Mouse (Mus musculus): Measurements from ENCODE around the gene Rtf2. TPM values are rescaled to one million over a fixed set of nuclear protein-coding genes. Genes with fewer than 3 reads are reported as not detected.

Gene Rtf2
- 73.1 and 78.7 TPM in 2 replicates for polyA plus RNA-seq (2014; fragmentation: Nextera tagmentation; extraction: Ambion mirVana)

GRCm38 (mm10) chr2:172439843-172440639 is at the start of gene Rtf2:
Gene Rtf2 (plus strand): TSS chr2:172440556.
- peak within 1 kb of the TSS; percentile 74 for H3K4me2 ChIP-seq
- ATAC-seq (replicated peaks; ENCODE audit: low FRiP score) (peak; percentile 94), DNase-seq (ENCODE audit: low spot score) (peak; percentile 99)
- 2% methylated on average over 35 of the region's 35 CpGs for WGBS
- H3K9ac ChIP-seq (ENCODE audit: low read depth, low read length): peak within 1 kb of the TSS; percentile 67
- no peaks in the 10 kb centered on the region for H3K9me3 ChIP-seq (ENCODE audit: control insufficient read depth, low read length)
- peaks cover 14% of the 10 kb centered on the region for H3K4me1 ChIP-seq (replicated peaks; ENCODE audit: control insufficient read depth, insufficient read depth, low read length)
- peak within 1 kb of the TSS; percentile 17; the same call in 1 of the 2 replicates for H3K27ac ChIP-seq (ENCODE audit: low read depth, low read length)
- no peaks in the 10 kb centered on the region for H3K27me3 ChIP-seq (replicated peaks; ENCODE audit: control insufficient read depth, insufficient read depth, low read length)
- peaks cover 4% of the 10 kb centered on the region; the same call in 1 of the 2 replicates for H3K36me3 ChIP-seq (ENCODE audit: control insufficient read depth, insufficient read depth, low read length)
- H3K4me3 ChIP-seq (ENCODE audit: low read depth, low read length): peak within 1 kb of the TSS; percentile 82

GRCm38 (mm10) chr2:172392041-172392521 is 48.3 kb upstream of the Rtf2 start:
- Histone ChIP-seq H3K9me3 (ENCODE audit: control insufficient read depth, low read length) (no peaks in the 10 kb centered on the region), H3K27ac (ENCODE audit: low read depth, low read length) (no peak overlapping the region), H3K4me1 (replicated peaks; ENCODE audit: control insufficient read depth, insufficient read depth, low read length) (peaks cover 2% of the 10 kb centered on the region; the same call in 1 of the 2 replicates), H3K4me2 (no peak overlapping the region), H3K36me3 (ENCODE audit: control insufficient read depth, insufficient read depth, low read length) (no peaks in the 10 kb centered on the region), H3K4me3 (ENCODE audit: low read depth, low read length) (no peak overlapping the region), H3K27me3 (replicated peaks; ENCODE audit: control insufficient read depth, insufficient read depth, low read length) (no peaks in the 10 kb centered on the region), H3K9ac (ENCODE audit: low read depth, low read length) (no peak overlapping the region)
- 64% methylated on average over 10 of the region's 10 CpGs for WGBS
- DNase-seq (ENCODE audit: low spot score) (no peak), ATAC-seq (replicated peaks; ENCODE audit: low FRiP score) (no peak)

GRCm38 (mm10) chr2:172393391-172394051 is 46.8 kb upstream of the Rtf2 start, which contains the start of gene Cass4:
Gene Cass4 (plus strand): TSS chr2:172393794.
- ATAC-seq (replicated peaks; ENCODE audit: low FRiP score) (peak; percentile 60), DNase-seq (ENCODE audit: low spot score) (no peak)
- Histone ChIP-seq H3K27ac (ENCODE audit: low read depth, low read length) (no peak within 1 kb of the TSS), H3K9me3 (ENCODE audit: control insufficient read depth, low read length) (no peaks in the 10 kb centered on the region), H3K27me3 (replicated peaks; ENCODE audit: control insufficient read depth, insufficient read depth, low read length) (no peaks in the 10 kb centered on the region), H3K9ac (ENCODE audit: low read depth, low read length) (no peak within 1 kb of the TSS; the same call in 1 of the 2 replicates), H3K36me3 (ENCODE audit: control insufficient read depth, insufficient read depth, low read length) (no peaks in the 10 kb centered on the region), H3K4me3 (ENCODE audit: low read depth, low read length) (peak within 1 kb of the TSS; percentile 44), H3K4me2 (peak within 1 kb of the TSS; percentile 57), H3K4me1 (replicated peaks; ENCODE audit: control insufficient read depth, insufficient read depth, low read length) (peaks cover 2% of the 10 kb centered on the region; the same call in 1 of the 2 replicates)
- WGBS: 16% methylated on average over 13 of the region's 13 CpGs

GRCm38 (mm10) chr2:172394052-172394392 is 46.3 kb upstream of the Rtf2 start:
- DNase-seq (ENCODE audit: low spot score) (no peak), ATAC-seq (replicated peaks; ENCODE audit: low FRiP score) (no peak)
- peak overlapping the region; percentile 57 for H3K4me2 ChIP-seq
- H3K9ac ChIP-seq (ENCODE audit: low read depth, low read length): no peak overlapping the region
- H3K27ac ChIP-seq (ENCODE audit: low read depth, low read length): no peak overlapping the region
- H3K27me3 ChIP-seq (replicated peaks; ENCODE audit: control insufficient read depth, insufficient read depth, low read length): no peaks in the 10 kb centered on the region
- H3K9me3 ChIP-seq (ENCODE audit: control insufficient read depth, low read length): no peaks in the 10 kb centered on the region
- H3K36me3 ChIP-seq (ENCODE audit: control insufficient read depth, insufficient read depth, low read length): no peaks in the 10 kb centered on the region
- 50% methylated on average over 2 of the region's 2 CpGs for WGBS
- peaks cover 2% of the 10 kb centered on the region; the same call in 1 of the 2 replicates for H3K4me1 ChIP-seq (replicated peaks; ENCODE audit: control insufficient read depth, insufficient read depth, low read length)
- H3K4me3 ChIP-seq (ENCODE audit: low read depth, low read length): peak overlapping the region; percentile 44

- no peak overlapping the region for H3K27ac ChIP-seq (ENCODE audit: low read depth, low read length)
- H3K36me3 ChIP-seq (ENCODE audit: control insufficient read depth, insufficient read depth, low read length): no peaks in the 10 kb centered on the region
- no peak overlapping the region for H3K4me2 ChIP-seq
- peaks cover 2% of the 10 kb centered on the region; the same call in 1 of the 2 replicates for H3K4me1 ChIP-seq (replicated peaks; ENCODE audit: control insufficient read depth, insufficient read depth, low read length)
- H3K9me3 ChIP-seq (ENCODE audit: control insufficient read depth, low read length): no peaks in the 10 kb centered on the region
- DNase-seq (ENCODE audit: low spot score) (no peak), ATAC-seq (replicated peaks; ENCODE audit: low FRiP score) (no peak)
- H3K27me3 ChIP-seq (replicated peaks; ENCODE audit: control insufficient read depth, insufficient read depth, low read length): no peaks in the 10 kb centered on the region
- no peak overlapping the region for H3K4me3 ChIP-seq (ENCODE audit: low read depth, low read length)
- no peak overlapping the region for H3K9ac ChIP-seq (ENCODE audit: low read depth, low read length)
- 69% methylated on average over 4 of the region's 4 CpGs for WGBS
Measured at GRCm38 (mm10) chr2:172394671-172395070, 45.7 kb upstream of the Rtf2 start.

- Histone ChIP-seq H3K27me3 (replicated peaks; ENCODE audit: control insufficient read depth, insufficient read depth, low read length) (no peaks in the 10 kb centered on the region), H3K4me1 (replicated peaks; ENCODE audit: control insufficient read depth, insufficient read depth, low read length) (peaks cover 2% of the 10 kb centered on the region; the same call in 1 of the 2 replicates), H3K27ac (ENCODE audit: low read depth, low read length) (no peak overlapping the region), H3K36me3 (ENCODE audit: control insufficient read depth, insufficient read depth, low read length) (no peaks in the 10 kb centered on the region), H3K4me3 (ENCODE audit: low read depth, low read length) (no peak overlapping the region), H3K4me2 (no peak overlapping the region), H3K9me3 (ENCODE audit: control insufficient read depth, low read length) (no peaks in the 10 kb centered on the region), H3K9ac (ENCODE audit: low read depth, low read length) (no peak overlapping the region)
- no peak for ATAC-seq (replicated peaks; ENCODE audit: low FRiP score)
- no peak for DNase-seq (ENCODE audit: low spot score)
- WGBS: 54% methylated on average over 9 of the region's 9 CpGs
Measured at GRCm38 (mm10) chr2:172395961-172396360, 44.4 kb upstream of the Rtf2 start.

GRCm38 (mm10) chr2:172399901-172400300 is 40.5 kb upstream of the Rtf2 start:
- Histone ChIP-seq H3K4me2 (no peak overlapping the region), H3K4me3 (ENCODE audit: low read depth, low read length) (no peak overlapping the region), H3K27ac (ENCODE audit: low read depth, low read length) (no peak overlapping the region), H3K36me3 (ENCODE audit: control insufficient read depth, insufficient read depth, low read length) (no peaks in the 10 kb centered on the region), H3K4me1 (replicated peaks; ENCODE audit: control insufficient read depth, insufficient read depth, low read length) (no peaks in the 10 kb centered on the region), H3K9ac (ENCODE audit: low read depth, low read length) (no peak overlapping the region), H3K27me3 (replicated peaks; ENCODE audit: control insufficient read depth, insufficient read depth, low read length) (no peaks in the 10 kb centered on the region), H3K9me3 (ENCODE audit: control insufficient read depth, low read length) (no peaks in the 10 kb centered on the region)
- WGBS: 37% methylated on average over 9 of the region's 9 CpGs
- DNase-seq (ENCODE audit: low spot score): no peak
- no peak for ATAC-seq (replicated peaks; ENCODE audit: low FRiP score)

GRCm38 (mm10) chr2:172401116-172401825 is 39.1 kb upstream of the Rtf2 start:
- H3K4me3 ChIP-seq (ENCODE audit: low read depth, low read length): no peak overlapping the region
- 52% methylated on average over 13 of the region's 13 CpGs for WGBS
- H3K27me3 ChIP-seq (replicated peaks; ENCODE audit: control insufficient read depth, insufficient read depth, low read length): no peaks in the 10 kb centered on the region
- no peak overlapping the region for H3K9ac ChIP-seq (ENCODE audit: low read depth, low read length)
- no peaks in the 10 kb centered on the region for H3K36me3 ChIP-seq (ENCODE audit: control insufficient read depth, insufficient read depth, low read length)
- peak overlapping the region; percentile 23; the same call in 1 of the 2 replicates for H3K27ac ChIP-seq (ENCODE audit: low read depth, low read length)
- ATAC-seq (replicated peaks; ENCODE audit: low FRiP score): peak; percentile 40; the same call in 1 of the 2 replicates
- no peak overlapping the region; the same call in 1 of the 2 replicates for H3K4me2 ChIP-seq
- DNase-seq (ENCODE audit: low spot score): no peak
- no peaks in the 10 kb centered on the region for H3K9me3 ChIP-seq (ENCODE audit: control insufficient read depth, low read length)
- no peaks in the 10 kb centered on the region for H3K4me1 ChIP-seq (replicated peaks; ENCODE audit: control insufficient read depth, insufficient read depth, low read length)
